19 mouse cellular contexts compared by ENCODE assay signal in the genomic region with DNA sequence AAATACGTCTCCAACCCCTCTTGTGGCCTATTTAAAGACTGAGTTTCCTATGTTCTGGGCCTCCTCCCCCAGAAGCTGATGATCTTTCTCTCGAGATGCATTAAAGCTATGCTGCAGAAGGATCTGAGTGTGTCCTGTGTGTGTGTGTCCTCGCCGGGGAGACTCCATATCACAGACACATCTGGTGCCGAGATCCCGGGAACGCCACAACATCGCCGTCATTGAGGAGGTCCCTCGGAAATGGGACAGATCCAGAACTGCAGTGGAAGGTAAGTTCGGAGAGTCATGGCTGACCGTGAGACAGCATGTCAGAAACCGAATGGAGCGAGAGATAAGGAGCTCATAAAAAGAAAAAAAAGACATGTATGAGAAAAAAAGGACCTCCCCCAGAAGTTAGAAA. TPM values are rescaled to one million over a fixed set of nuclear protein-coding genes. Genes with fewer than 3 reads are reported as not detected.
"Had no signal": no experiment of that assay in that cellular context is flagged by ENCODE, and none has a peak within 500 bp of the region (broad histone marks: within the 10 kb centered on the region; RNA-seq: fewer than 3 reads in every experiment).

No protein-coding gene starts in this region.

RNA-seq across cellular contexts. Expression of a gene that starts 53.3 kb away (rescaled TPM):
- polyA plus RNA-seq: cortical plate, adult 2 months; embryonic facial prominence, embryonic 10.5 days; embryonic facial prominence, embryonic 11.5 days; embryonic facial prominence, embryonic 12.5 days; embryonic facial prominence, embryonic 13.5 days; embryonic facial prominence, embryonic 14.5 days; embryonic facial prominence, embryonic 15.5 days; erythroblast, embryonic 14.5 days; forebrain, embryonic 10.5 days; forebrain, embryonic 11.5 days; forebrain, embryonic 12.5 days; forebrain, embryonic 13.5 days; forebrain, embryonic 14.5 days; forebrain, embryonic 15.5 days; forebrain, embryonic 16.5 days; forebrain, postnatal 0 days; frontal cortex, adult 2 months; gonadal fat pad, adult 2 months; heart, adult 2 months had no signal
